Mouse (Mus musculus): ENCODE results near the gene Tmem132a.

GRCm38 (mm10) chr19:10904927-10905727 is 35.4 kb upstream of the Tmem132a start:
- TF ChIP-seq POLR2A (IDR thresholded peaks at IDR 0.05; ENCODE audit: low read depth, low read length) (no peak), CTCF (IDR thresholded peaks at IDR 0.05; ENCODE audit: extremely low read depth, insufficient read length, insufficient replicate concordance, low read depth, low read length) (no peak)

All from small intestine, adult 2 months (tissue).